Mouse (Mus musculus) neural tube, embryonic 11.5 days (tissue): ENCODE measurements around the gene Surf2. TPM values are rescaled to one million over a fixed set of nuclear protein-coding genes. Genes with fewer than 3 reads are reported as not detected.
A peak's percentile ranks its signal among the peaks of the same experiment; 100 is the strongest.

ENCODE experiments used
- ATAC-seq: fragments of 200-750 bp; cut with Nextera tagmentation; 2 replicates; pipeline ENCODE4 v1.8.0; 2017; ENCODE audit warnings: moderate number of reproducible peaks, mild to moderate bottlenecking, moderate TSS enrichment, moderate library complexity; ENCODE audit not compliant: insufficient read depth, low FRiP score, low TSS enrichment
- DNase-seq: peaks from one replicate; pipeline ENCODE4 v3.0.0-alpha.2; 2015; ENCODE audit warnings: low spot score
- H3K27ac ChIP-seq: fragments of 300-500 bp; sonication (generic); 2 replicates; pipeline ENCODE4 v1.5.1; 2014; ENCODE audit warnings: low read depth, mild to moderate bottlenecking, low read length
- H3K27me3 ChIP-seq: fragments of 300-500 bp; sonication (generic); 2 replicates; pipeline ENCODE4 v1.6.1; 2014; ENCODE audit warnings: mild to moderate bottlenecking, low read length, mixed read lengths; ENCODE audit not compliant: control insufficient read depth, insufficient read depth
- H3K36me3 ChIP-seq: fragments of 300-500 bp; sonication (generic); 2 replicates; pipeline ENCODE4 v1.6.1; 2014; ENCODE audit warnings: mild to moderate bottlenecking, low read length, moderate library complexity, mixed read lengths; ENCODE audit not compliant: control insufficient read depth, insufficient read depth
- H3K4me1 ChIP-seq: fragments of 300-500 bp; sonication (generic); 2 replicates; pipeline ENCODE4 v1.6.1; 2014; ENCODE audit warnings: low read length, mixed read lengths; ENCODE audit not compliant: control insufficient read depth, insufficient read depth
- H3K4me2 ChIP-seq: fragments of 300-500 bp; sonication (generic); 2 replicates; pipeline ENCODE4 v1.6.1; 2014; ENCODE audit warnings: low read depth, mild to moderate bottlenecking, moderate library complexity
- H3K4me3 ChIP-seq: fragments of 300-500 bp; sonication (generic); 2 replicates; pipeline ENCODE4 v1.5.1; 2014; ENCODE audit warnings: low read depth, low read length
- H3K9ac ChIP-seq: fragments of 300-500 bp; sonication (generic); 2 replicates; pipeline ENCODE4 v1.6.1; 2014; ENCODE audit warnings: mild to moderate bottlenecking, low read length
- H3K9me3 ChIP-seq: fragments of 300-500 bp; sonication (generic); 2 replicates; pipeline ENCODE4 v1.6.1; 2016; ENCODE audit warnings: low read length; ENCODE audit not compliant: control insufficient read depth
- WGBS: fragments of 180-500 bp; shearing (Covaris S2); extraction: QIAGEN DNeasy Blood & Tissue Kit; methylation state at CpG from one replicate; pipeline ENCODE4 v1.1.7; 2014; 5-methylcytosine and 5-hydroxymethylcytosine counted together
- polyA plus RNA-seq: library from polyadenylated mRNA; unstranded; fragments of >200 nt; fragmentation: Nextera tagmentation; extraction: Ambion mirVana; gene quantifications from 2 replicates; pipeline ENCODE4 v1.2.1, GENCODE M21; 2014

Surf2 gene
- polyA plus RNA-seq, 1 experiment from 2014 or later, result 50.3 TPM

- peak overlapping the region; percentile 94 for H3K4me3 ChIP-seq
- H3K9me3 ChIP-seq, result no peaks in the 10 kb centered on the region
- peak overlapping the region; percentile 99 for H3K4me2 ChIP-seq
- H3K9ac ChIP-seq, result peak overlapping the region; percentile 95
- H3K36me3 ChIP-seq, result peaks cover 24% of the 10 kb centered on the region
- peaks cover 28% of the 10 kb centered on the region for H3K4me1 ChIP-seq
- ATAC-seq (peak; percentile 54; the same call in 1 of the 2 replicates), DNase-seq (peak; percentile 81)
- H3K27ac ChIP-seq, result peak overlapping the region; percentile 89
- no peaks in the 10 kb centered on the region for H3K27me3 ChIP-seq
- under 1% methylated on average over 32 of the region's 37 CpGs for WGBS
Measured at GRCm38 (mm10) chr2:26910994-26911765, 5.0 kb upstream of the Surf2 start.

DNA sequence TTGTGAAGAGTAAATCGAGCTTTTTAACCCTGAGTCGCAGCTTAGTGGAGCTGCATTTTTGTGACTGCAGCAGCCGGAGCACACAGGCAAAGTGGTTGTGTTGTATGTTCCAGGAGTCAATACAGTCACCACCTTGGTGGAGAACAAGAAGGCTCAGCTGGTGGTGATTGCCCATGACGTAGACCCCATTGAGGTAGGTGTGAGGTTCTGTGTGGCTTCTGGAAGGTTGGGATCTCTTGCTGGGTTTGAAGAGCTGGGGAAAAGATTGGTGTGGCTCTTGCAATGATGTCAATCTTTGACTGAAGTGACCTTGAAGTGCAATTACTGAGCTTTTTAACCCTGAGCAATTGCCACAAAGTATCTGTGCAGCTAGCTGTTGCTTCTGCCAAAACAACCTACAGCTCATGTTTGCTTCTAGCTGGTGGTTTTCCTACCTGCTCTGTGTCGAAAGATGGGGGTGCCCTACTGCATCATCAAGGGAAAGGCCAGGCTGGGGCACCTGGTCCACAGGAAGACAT, 3.9 kb upstream of the Surf2 start:
- DNase-seq (no peak), ATAC-seq (no peak)
- peak overlapping the region; percentile 99 for H3K4me2 ChIP-seq
- peaks cover 18% of the 10 kb centered on the region for H3K36me3 ChIP-seq
- H3K27ac ChIP-seq, result no peak overlapping the region
- H3K4me3 ChIP-seq, result peak overlapping the region; percentile 94
- peak overlapping the region; percentile 95; the same call in 1 of the 2 replicates for H3K9ac ChIP-seq
- WGBS, result 74% methylated on average over 5 of the region's 5 CpGs
- no peaks in the 10 kb centered on the region for H3K27me3 ChIP-seq
- H3K4me1 ChIP-seq, result peaks cover 35% of the 10 kb centered on the region
- no peaks in the 10 kb centered on the region for H3K9me3 ChIP-seq

DNA sequence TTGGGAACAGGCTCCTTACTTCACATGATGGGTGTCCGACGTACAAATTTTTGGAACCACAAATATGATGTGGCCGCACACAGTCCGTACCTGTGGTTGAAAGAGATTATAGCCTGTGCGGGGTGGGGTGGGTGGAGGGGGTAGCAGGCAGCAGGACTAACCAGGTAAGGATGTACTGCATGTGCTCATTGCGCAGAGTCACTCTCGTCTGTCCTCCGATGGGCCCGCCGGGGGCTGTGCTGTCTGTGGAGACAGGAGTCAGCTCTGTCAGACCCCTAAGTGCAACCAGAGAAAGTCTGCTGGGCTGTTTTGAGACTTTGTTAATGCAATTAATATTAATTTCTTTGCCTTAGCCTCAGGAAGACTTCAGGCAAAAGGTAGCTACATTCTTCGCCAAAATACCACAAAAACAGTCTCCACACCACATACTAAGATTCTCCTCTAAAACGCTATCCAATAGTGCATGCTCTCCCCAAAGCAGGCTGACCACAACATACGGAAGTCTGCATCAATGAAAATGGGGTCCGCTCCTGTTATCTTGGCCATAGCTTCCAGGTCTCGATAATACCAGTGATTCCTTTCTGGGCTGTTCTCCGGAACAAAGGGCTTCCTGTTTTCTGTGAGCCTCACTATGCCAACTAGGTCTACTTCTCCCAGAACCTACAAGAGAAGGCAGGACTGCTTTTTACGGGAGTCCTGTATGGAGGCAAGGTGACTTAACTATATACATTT, 2.6 kb upstream of the Surf2 start:
- H3K27me3 ChIP-seq, result no peaks in the 10 kb centered on the region
- no peaks in the 10 kb centered on the region for H3K9me3 ChIP-seq
- no peak overlapping the region for H3K4me2 ChIP-seq
- no peak overlapping the region for H3K4me3 ChIP-seq
- H3K9ac ChIP-seq, result no peak overlapping the region
- H3K27ac ChIP-seq, result no peak overlapping the region
- peaks cover 43% of the 10 kb centered on the region for H3K4me1 ChIP-seq
- WGBS, result 88% methylated on average over 17 of the region's 17 CpGs
- peaks cover 14% of the 10 kb centered on the region for H3K36me3 ChIP-seq
- DNase-seq, result no peak
- ATAC-seq, result no peak

DNA sequence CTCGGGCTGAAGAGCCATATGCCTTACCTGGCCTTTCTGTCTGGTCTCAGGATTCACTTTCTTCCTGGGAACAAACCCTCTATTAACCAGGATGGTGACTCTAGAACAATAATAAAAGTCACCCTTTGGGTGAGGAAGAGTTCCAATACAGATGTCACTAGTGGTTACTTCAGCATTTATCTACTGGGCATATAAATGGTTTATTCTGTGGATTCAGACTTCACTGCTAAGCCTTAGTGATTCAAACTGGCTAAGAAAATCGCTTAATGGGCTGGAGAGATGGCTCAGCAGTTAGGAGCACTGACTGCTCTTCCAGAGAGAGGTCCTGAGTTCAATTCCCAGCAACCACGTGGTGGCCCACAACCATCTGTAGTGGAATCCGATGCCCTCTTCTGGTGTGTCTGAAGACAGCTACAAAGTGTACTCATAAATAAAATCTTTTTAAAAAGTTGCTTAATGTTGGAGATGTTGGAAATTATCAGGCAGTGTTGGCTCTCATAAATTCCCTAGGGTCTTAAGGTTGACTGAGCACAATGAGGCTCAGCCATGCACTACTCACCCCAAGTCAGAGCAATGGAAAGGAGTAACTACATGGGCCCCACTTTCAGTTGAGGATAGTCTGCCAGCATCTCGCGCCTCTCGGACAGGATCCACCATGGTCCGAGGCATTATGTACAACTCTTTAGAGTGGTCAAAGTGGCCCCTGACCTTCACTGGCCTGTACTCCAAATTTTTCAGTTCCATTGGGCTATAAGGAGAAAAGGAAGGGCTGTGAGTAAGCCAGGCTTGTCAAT, 1.8 kb upstream of the Surf2 start:
- Histone ChIP-seq H3K27ac (no peak overlapping the region), H3K4me3 (no peak overlapping the region), H3K4me2 (no peak overlapping the region), H3K9me3 (no peaks in the 10 kb centered on the region), H3K4me1 (peaks cover 37% of the 10 kb centered on the region), H3K27me3 (no peaks in the 10 kb centered on the region), H3K9ac (no peak overlapping the region), H3K36me3 (peaks cover 20% of the 10 kb centered on the region)
- 64% methylated on average over 8 of the region's 8 CpGs for WGBS
- ATAC-seq, result no peak
- DNase-seq, result no peak

DNA sequence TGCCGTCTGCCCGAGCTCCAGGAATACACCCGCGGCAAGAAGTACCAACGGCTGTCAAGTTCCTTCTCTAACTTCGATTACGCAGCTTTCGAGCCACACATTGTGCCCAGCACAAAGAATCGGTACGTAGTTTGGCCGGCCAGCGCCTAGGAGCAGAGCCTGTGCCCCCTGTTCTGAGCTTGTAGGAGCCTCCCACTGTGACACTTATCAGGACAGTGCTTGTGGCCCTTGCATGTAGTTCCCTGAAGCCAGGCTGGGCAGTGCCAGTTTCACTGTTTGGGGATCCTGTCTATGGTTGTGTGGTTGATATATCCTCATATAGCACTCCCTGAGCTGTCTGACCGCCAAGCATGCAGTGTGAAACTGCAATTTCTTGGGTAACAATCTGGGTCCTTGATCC, 571 bp downstream of the Surf2 start:
- WGBS, result 5% methylated on average over 13 of the region's 13 CpGs
- H3K36me3 ChIP-seq, result peaks cover 30% of the 10 kb centered on the region
- H3K4me1 ChIP-seq, result peaks cover 29% of the 10 kb centered on the region

GRCm38 (mm10) chr2:26919684-26920083, 3.5 kb downstream of the Surf2 start:
- 82% methylated on average over 3 of the region's 3 CpGs for WGBS
- H3K27me3 ChIP-seq, result no peaks in the 10 kb centered on the region

More for the DNA sequence above, 571 bp downstream of the Surf2 start:
- no peak overlapping the region for H3K27ac ChIP-seq
- H3K9ac ChIP-seq, result peak overlapping the region; percentile 77
- peak overlapping the region; percentile 77 for H3K4me3 ChIP-seq
- ATAC-seq, result no peak
- no peak for DNase-seq
- peak overlapping the region; percentile 99 for H3K4me2 ChIP-seq
- H3K27me3 ChIP-seq, result no peaks in the 10 kb centered on the region
- H3K9me3 ChIP-seq, result no peaks in the 10 kb centered on the region

DNA sequence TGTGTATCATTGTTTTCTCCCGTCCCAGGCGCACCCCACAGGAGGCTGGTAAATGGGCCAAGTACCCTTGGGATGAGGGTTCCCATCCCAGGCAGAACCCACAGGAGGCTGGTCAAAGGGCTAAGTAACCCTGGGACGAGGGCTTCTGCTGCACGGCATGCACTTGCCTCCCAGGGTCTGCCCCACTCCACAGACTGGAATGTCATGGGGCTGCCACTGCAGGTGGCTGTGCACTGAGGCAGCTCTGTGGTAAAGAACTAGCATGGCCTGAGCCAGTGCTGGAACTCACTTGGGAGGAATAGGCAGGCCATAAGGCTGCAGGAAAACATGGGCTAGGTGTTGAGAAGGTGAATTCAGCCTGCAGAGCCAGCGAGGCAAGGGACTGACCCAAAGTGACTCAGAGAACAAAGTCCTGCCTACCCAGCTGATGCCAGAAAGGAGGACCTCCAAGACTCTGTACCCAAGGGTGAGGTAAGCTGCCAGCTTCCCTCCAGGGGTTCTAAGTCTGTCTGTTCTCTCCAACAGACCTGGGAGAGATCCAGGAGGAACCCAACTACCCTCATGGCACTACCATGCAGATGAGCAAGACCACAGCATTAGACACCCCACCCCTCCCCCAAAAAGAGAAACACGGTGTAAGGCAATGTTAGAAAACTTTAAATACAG, 4.2 kb downstream of the Surf2 start:
- Histone ChIP-seq H3K27me3 (no peaks in the 10 kb centered on the region), H3K27ac (no peak overlapping the region), H3K4me1 (peaks cover 20% of the 10 kb centered on the region), H3K9ac (no peak overlapping the region), H3K36me3 (peaks cover 36% of the 10 kb centered on the region), H3K4me3 (no peak overlapping the region), H3K9me3 (no peaks in the 10 kb centered on the region), H3K4me2 (no peak overlapping the region)
- no peak for DNase-seq
- WGBS, result 90% methylated on average over 6 of the region's 6 CpGs
- no peak for ATAC-seq

More at GRCm38 (mm10) chr2:26919684-26920083, 3.5 kb downstream of the Surf2 start:
- Histone ChIP-seq H3K4me3 (no peak overlapping the region), H3K4me2 (no peak overlapping the region), H3K9me3 (no peaks in the 10 kb centered on the region), H3K4me1 (peaks cover 20% of the 10 kb centered on the region), H3K9ac (no peak overlapping the region), H3K36me3 (peaks cover 30% of the 10 kb centered on the region), H3K27ac (no peak overlapping the region)
- ATAC-seq, result no peak
- no peak for DNase-seq

DNA sequence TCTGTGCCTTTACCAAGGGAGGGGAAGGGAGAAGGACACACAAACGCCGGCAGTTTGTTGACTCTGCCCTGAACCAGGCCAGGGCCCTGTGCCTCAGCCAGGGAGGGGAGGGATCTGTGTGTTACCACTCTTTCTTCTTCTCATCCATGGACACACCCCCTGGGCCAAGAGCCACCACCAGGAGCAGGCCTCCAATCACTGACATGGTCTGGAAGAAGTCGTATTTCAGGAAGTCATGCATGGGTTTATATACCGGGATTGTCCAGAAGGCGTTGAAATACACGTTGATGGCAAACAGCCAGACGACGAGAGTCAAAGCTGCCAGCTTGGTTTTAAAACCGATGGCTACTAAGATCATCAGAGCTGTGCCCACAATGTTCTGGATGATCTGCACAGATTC, 5.6 kb downstream of the Surf2 start:
- H3K36me3 ChIP-seq, result peaks cover 40% of the 10 kb centered on the region
- no peak for DNase-seq
- H3K4me2 ChIP-seq, result no peak overlapping the region
- H3K9me3 ChIP-seq, result no peaks in the 10 kb centered on the region
- H3K27me3 ChIP-seq, result no peaks in the 10 kb centered on the region
- peaks cover 14% of the 10 kb centered on the region for H3K4me1 ChIP-seq
- H3K4me3 ChIP-seq, result no peak overlapping the region
- WGBS, result 88% methylated on average over 9 of the region's 9 CpGs
- H3K9ac ChIP-seq, result no peak overlapping the region
- no peak overlapping the region for H3K27ac ChIP-seq
- ATAC-seq, result no peak
